Mouse (Mus musculus) hindbrain, embryonic 10.5 days (tissue): ENCODE measurements around the gene 4930470P17Rik. TPM values are rescaled to one million over a fixed set of nuclear protein-coding genes. Genes with fewer than 3 reads are reported as not detected.

Source experiments
- DNase-seq: peaks from one replicate; pipeline ENCODE4 v3.0.0-alpha.2; 2017; ENCODE audit warnings: low spot score
- H3K27ac ChIP-seq: fragments of 300-500 bp; sonication (generic); 2 replicates; pipeline ENCODE4 v1.5.1; 2016; ENCODE audit warnings: mild to moderate bottlenecking, moderate library complexity
- H3K27me3 ChIP-seq: fragments of 300-500 bp; sonication (generic); 2 replicates; pipeline ENCODE4 v1.6.1; 2016; ENCODE audit warnings: mild to moderate bottlenecking; ENCODE audit not compliant: poor library complexity, insufficient read depth, severe bottlenecking
- H3K36me3 ChIP-seq: fragments of 300-500 bp; sonication (generic); 2 replicates; pipeline ENCODE4 v1.6.1; 2016; ENCODE audit warnings: mild to moderate bottlenecking, moderate library complexity
- H3K4me1 ChIP-seq: fragments of 300-500 bp; sonication (generic); replicated peaks from 2 replicates; pipeline ENCODE4 v1.6.1; 2016; ENCODE audit warnings: mild to moderate bottlenecking
- H3K4me3 ChIP-seq: fragments of 300-500 bp; sonication (generic); 2 replicates; pipeline ENCODE4 v1.5.1; 2016; ENCODE audit warnings: mild to moderate bottlenecking, moderate library complexity
- H3K9me3 ChIP-seq: fragments of 300-500 bp; sonication (generic); 2 replicates; pipeline ENCODE4 v1.6.1; 2016; ENCODE audit warnings: mild to moderate bottlenecking, moderate library complexity
- WGBS: fragments of 180-500 bp; shearing (Covaris S2); methylation state at CpG from one replicate; pipeline ENCODE4 v1.1.7; 2016; 5-methylcytosine and 5-hydroxymethylcytosine counted together
- polyA plus RNA-seq: library from polyadenylated mRNA; unstranded; fragments of >200 nt; fragmentation: Nextera tagmentation; extraction: Ambion mirVana; gene quantifications from 2 replicates; pipeline ENCODE4 v1.2.1, GENCODE M21; 2016

4930470P17Rik gene
- polyA plus RNA-seq, 1 experiment from 2014 or later = not detected

DNA sequence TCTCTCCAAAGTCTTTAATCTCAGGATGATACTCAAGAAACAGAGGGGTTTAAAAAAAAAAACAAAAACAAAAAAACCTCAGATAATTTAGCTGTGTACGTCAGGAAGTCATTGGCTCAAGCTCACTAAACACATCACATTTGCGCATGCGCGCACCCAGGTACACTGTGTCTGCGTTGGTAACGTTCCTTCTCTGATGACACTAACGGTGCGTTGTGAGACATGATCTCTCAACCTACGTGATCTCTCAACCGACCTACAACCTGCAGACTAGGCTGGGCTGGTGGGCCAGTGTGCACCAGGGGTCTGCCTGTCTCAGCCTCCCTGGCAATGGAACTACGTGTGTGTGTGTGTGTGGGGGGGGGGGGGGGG lies 67.0 kb downstream of the 4930470P17Rik start:
- H3K27ac ChIP-seq = no peak overlapping the region
- 96% methylated on average over 11 of the region's 11 CpGs for WGBS
- no peak for DNase-seq
- no peaks in the 10 kb centered on the region for H3K4me1 ChIP-seq
- H3K27me3 ChIP-seq = no peaks in the 10 kb centered on the region
- no peaks in the 10 kb centered on the region for H3K9me3 ChIP-seq
- no peaks in the 10 kb centered on the region for H3K36me3 ChIP-seq
- no peak overlapping the region for H3K4me3 ChIP-seq

DNA sequence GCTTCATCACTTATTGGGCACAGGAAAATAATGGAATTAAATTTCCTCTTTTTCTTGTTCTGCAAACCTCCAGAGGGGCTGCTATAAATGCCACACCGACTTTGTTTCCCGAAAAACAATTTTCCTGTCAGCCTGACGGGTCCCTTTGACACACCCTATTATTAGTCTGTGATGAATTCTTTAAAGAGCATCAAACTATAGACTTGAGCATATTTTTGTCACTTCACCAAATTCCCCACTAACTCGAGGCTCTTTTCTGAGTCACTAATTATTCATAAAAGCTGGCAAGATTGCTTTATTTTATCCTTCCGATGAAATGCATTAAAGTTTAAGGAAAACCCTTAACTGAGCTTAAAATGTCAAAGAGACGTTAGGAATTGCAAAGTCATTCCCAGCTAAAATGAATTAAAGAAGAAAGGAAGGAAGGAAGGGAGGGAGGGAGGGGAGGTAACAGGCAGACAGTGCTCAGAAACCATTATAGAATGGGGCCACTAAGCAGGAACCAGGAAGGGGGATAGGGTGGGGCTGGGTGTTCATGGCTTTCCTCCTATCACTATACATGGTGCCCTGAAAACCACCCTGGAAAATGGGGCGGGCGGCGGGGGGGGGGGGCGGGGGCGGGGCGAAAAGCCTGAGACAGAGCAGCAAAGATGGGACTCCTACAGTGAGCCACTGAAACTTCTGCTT lies 67.6 kb downstream of the 4930470P17Rik start:
- H3K4me1 ChIP-seq = no peaks in the 10 kb centered on the region
- no peak for DNase-seq
- H3K27ac ChIP-seq = no peak overlapping the region
- WGBS = 69% methylated on average over 12 of the region's 12 CpGs
- H3K36me3 ChIP-seq = no peaks in the 10 kb centered on the region
- H3K9me3 ChIP-seq = no peaks in the 10 kb centered on the region
- no peak overlapping the region for H3K4me3 ChIP-seq
- no peaks in the 10 kb centered on the region for H3K27me3 ChIP-seq

DNA sequence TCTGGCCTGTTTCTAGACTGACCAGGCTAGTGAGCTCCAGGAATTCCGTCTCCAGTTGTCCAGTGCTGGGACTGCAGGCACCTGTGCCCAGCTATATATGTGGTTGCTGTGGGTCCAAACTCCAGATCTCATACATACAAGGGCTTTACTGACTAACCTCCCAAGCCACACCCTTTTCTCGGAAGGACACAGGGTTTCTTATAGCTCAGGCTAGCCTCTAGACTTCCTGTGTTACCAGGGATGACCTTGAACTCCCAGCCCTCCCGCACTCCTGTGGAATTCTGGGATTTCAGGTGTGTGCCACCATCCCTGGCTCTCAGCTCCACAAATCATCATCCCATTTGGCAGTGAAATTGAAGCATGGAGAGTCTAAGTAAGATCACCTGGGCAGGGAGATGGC lies 71.6 kb downstream of the 4930470P17Rik start:
- no peaks in the 10 kb centered on the region for H3K9me3 ChIP-seq
- H3K27ac ChIP-seq = no peak overlapping the region
- DNase-seq = no peak
- no peak overlapping the region for H3K4me3 ChIP-seq
- H3K27me3 ChIP-seq = no peaks in the 10 kb centered on the region
- H3K36me3 ChIP-seq = no peaks in the 10 kb centered on the region
- H3K4me1 ChIP-seq = no peaks in the 10 kb centered on the region
- WGBS = 86% methylated on average over 3 of the region's 3 CpGs

DNA sequence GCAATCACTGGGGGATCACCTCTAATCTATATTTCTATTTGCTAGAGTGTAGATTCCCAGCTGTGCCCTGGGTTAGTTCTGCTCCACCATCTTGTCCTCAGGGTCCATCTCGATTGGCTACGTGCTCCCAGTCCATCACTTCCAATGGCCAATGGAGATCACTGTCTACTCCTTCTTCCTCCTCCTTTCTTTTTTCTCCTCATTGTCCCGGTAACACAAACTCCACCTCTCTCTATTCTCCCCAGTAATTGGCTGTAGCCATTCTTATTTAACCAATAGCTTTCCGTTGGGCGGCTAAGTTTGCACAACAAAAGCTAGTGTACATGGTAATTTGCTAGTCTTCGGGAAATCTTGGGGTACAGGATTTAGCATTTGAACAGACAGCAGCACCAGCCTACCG lies 72.1 kb downstream of the 4930470P17Rik start:
- DNase-seq = no peak
- Histone ChIP-seq H3K27me3 (no peaks in the 10 kb centered on the region), H3K4me1 (no peaks in the 10 kb centered on the region), H3K9me3 (no peaks in the 10 kb centered on the region), H3K4me3 (no peak overlapping the region), H3K27ac (no peak overlapping the region), H3K36me3 (no peaks in the 10 kb centered on the region)
- 88% methylated on average over 7 of the region's 7 CpGs for WGBS

Other genes starting within 250 kb of the 4930470P17Rik start
- gene Bcas1, start 174.2 kb downstream of the 4930470P17Rik start, polyA plus RNA-seq = 1.1 and 2.2 TPM in 2 replicates
- gene Pfdn4, start 105.6 kb downstream of the 4930470P17Rik start, polyA plus RNA-seq = 93.1 and 104 TPM in 2 replicates
- 0.07 and 0.17 TPM in 2 replicates for gene Cyp24a1, start 104.9 kb downstream of the 4930470P17Rik start, polyA plus RNA-seq
- 8.5 and 12.7 TPM in 2 replicates for gene Dok5, start 129.8 kb upstream of the 4930470P17Rik start, polyA plus RNA-seq